Mouse (Mus musculus): ENCODE results near the gene Nkx2-2. TPM values are rescaled to one million over a fixed set of nuclear protein-coding genes. Genes with fewer than 3 reads are reported as not detected.
A peak's percentile ranks its signal among the peaks of the same experiment; 100 is the strongest.
"Not testable (repeated sequence)": the region's sequence is repeated elsewhere in the genome, so short reads cannot be mapped to it uniquely, and the experiment has no call there.

The Nkx2-2 gene
- total RNA-seq, 1 experiment from 2014 or later: not detected

DNA sequence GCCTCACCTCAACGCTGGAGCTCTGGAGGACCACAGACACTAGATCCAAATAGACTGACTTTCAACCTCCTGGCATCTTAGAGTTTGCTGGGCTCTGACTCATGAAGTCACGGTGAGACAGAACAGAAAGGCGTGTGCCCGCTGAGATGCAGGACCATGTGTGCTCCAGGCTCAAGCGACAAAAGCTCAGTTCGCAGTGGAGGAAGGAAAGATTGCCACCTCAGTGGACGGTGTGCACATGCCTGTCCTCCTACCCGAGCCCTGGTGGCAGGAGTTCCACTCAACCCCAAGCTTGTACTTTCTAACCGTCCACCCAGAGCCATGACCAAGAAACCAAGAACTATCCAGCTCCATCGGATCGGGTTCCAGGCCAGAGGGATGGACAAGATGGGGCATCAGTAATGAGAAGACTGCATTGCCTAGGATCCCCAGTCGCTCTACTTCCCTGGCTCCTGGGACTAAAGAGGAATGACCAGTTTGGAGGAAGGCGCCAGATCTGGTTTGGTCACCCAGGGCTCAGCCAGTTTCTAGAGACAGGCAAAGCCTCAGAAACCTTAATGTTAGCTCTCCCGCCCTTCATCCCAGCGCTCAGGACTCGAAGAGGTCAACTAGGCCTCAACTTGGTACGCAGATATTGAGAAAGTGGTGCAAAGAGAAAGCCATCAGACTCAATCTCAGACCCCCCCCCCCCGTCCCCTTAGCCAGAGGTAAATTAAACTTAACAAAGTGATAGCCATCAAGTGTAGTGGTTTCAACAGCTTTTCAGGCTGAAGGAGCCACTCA, 11.9 kb downstream of the Nkx2-2 start:
- ATAC-seq (replicated peaks; ENCODE audit: low read depth, poor library complexity, severe bottlenecking): no peak

DNA sequence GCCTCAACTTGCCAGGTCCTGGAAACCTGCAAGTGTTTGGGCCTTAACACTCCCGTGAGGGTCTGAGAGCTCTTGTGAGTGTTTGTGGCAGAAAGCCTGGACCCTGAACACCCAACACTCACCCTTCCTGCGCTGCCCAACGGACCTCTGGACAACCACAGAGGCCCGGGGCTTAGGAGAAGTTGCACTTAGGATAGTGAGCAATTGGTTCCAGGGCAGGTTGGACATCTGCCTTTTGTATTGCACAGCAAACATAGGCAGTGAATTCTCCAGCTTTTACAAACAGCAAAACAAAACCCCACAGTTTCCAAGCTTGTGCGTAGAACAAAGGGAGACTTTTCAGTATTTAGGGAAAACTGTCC, 12.8 kb downstream of the Nkx2-2 start:
- no peak for ATAC-seq (replicated peaks; ENCODE audit: low read depth, poor library complexity, severe bottlenecking)

DNA sequence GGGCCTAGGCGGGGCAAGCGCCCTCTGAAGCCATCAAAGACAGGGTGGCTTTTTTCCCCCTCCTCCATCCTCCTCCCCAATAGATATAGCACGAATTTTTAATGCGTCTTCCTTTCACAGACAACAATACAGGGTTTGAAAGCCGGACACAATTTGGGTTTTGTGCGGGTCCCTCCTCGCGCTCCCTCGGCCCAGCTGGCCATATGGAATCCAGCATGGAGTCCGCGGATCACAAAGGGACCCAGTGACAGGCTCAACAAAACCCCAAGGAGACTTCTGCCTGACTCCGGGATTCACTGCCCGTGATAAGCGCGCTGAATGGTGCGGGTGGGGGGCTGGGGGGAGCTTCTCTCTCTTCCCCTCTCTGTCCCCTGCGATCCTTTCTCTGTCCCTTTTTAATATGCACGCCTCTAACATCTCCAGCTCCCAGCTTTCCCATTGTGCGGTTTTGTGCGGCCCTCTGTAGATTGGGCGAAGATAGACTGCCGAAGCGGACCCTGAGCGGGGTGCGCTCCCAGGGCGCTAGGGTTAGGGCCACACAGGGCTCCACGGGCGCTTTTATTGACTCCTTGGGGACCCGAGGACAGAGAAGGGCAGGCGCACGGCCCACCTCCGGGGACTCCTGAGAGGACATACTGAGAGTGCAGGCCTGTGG, 13.3 kb downstream of the Nkx2-2 start:
- no peak for ATAC-seq (replicated peaks; ENCODE audit: low read depth, poor library complexity, severe bottlenecking)

DNA sequence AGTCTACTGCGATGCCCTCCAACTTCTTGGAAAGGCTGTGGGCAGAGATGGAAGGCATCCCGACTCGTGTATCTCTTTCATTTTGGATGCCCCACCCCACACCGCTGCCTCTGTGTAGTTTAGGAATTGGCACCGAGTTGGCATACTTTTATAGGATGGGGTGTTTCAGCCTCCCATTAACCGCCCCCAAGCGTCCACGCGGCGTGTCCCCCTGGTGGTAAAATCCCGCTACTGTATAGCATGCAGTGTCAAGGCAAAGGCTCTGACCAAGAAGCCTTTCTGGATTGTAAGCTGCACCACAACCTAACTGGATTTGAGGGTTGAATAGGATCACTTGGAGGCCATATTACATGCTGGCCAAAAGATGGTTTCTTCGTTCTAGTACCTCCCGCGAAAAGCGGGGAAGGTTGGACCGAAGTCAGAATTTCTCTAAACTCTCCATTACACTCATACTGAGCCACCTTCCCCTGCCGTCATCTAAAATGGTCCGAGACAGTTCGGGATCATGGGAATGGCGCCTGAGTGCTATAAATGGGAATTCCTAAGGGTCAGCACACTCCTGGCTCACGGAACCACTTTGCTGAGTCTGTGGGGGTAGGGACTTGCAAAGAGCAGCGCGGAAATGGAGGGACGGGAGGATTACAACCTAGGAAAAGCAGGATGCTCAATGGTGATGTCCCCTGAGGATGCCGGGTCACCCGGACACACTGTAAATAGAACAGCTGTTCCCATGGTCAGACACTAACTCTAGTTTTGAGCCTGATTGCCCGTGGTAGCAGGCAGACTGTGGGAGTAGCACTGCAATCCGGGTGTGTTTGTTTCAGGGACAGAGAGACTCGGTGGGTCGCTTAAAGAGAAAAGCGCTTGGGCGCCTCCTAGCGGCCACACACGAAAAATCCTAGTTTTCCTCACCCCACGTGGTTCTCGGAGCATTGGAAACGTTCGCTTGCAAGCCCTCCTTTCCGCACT, 15.7 kb downstream of the Nkx2-2 start:
- peak; percentile 81 for ATAC-seq (replicated peaks; ENCODE audit: low read depth, poor library complexity, severe bottlenecking)

DNA sequence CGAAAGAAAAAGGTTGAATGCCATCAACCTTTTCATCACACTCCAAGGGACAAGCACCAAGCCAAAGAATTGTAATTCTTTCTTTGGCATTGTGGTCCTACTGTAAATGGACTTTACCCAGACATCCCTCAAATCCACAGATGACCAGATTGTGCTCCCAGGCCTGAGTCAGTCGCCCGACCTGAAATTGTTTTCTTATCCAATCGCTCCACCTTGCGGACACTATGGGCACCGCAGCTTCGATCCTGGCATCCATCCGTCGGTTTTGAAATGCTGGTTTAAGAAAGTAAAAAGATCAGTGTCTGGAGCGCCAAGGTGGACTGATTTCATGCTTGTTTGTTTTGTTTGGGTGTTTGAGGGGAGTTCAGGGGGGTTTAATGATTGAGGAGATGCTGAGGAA, 16.4 kb downstream of the Nkx2-2 start:
- ATAC-seq (replicated peaks; ENCODE audit: low read depth, poor library complexity, severe bottlenecking): peak; percentile 81

DNA sequence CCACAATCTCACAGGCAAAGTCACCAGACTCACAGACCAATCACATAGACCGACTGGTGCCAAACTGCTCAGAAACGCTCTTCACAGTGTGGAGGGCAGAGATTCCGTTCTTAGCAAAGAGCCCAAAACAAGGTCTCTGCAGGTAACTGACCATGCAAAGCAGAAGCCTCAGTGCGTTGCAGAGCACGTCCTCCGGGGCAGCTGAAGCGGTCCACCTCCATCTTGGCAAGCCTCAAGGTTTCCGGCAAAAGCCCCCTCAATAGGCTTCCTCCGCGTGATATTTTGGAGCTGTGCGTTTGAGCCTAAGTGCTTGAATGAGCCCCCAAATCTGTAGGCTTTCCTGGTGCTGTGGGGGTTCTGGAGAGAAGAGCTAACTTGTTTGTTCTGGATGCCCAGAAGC, 18.7 kb downstream of the Nkx2-2 start:
- no peak for ATAC-seq (replicated peaks; ENCODE audit: low read depth, poor library complexity, severe bottlenecking)

DNA sequence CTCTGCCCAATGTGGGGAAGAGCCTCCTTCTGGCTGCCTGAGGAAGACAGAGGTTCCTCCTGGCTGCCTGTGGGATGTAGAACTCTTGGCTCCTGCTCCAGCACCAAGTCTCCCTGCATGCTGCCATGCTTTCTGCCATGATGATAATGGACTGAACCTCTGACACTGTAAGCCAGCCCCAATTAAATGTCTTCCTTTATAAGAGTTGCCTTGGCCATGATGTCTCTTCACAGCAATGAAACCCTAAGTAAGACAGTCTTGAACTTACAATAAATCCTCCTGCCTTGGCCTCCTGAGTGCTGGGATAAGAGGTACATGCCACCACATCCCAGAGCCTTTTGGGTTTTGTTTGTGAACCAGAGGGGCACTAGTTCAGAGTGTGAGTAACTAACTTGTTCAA, 20.3 kb downstream of the Nkx2-2 start:
- ATAC-seq (replicated peaks; ENCODE audit: low read depth, poor library complexity, severe bottlenecking): no peak

DNA sequence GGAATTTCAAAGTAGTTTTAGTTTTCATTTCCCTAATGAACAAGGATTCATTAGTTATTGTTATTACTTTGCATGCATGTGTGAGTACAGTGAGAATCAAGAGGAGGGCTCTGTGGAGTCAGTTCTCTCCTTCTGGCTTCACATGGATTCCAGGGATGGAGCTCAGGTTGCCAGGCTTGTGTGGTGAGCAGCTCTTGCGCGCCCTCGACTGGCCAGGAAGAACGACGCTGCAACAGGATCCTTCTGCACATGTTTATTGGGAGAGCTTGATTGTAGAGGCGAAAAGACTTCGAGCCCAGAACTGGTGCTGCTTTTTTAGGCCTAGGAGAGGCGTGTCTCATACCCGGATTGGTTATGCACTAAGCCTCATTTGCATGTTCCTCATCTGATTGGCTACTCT, 23.5 kb downstream of the Nkx2-2 start:
- ATAC-seq (replicated peaks; ENCODE audit: low read depth, poor library complexity, severe bottlenecking): not testable (repeated sequence)

DNA sequence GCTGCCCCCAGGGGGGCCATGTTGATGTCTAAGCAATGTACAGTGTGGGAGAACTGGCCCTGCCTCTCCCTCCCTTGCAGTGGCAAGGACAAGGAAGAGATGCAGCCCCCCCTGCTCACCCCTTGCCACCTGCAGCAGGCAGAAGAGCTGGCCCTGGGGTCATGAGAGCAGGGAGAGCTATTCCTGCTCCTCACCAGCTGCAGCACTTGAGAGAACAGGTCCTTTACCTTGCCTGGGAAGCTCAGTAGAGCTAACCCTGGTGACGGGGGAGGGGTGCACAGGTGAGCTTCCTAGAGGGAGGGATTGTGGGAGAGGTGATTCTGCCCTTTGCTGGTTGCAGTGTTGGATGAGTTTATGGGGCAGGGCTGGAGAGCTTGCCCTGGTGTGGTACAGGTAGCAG, 28.2 kb downstream of the Nkx2-2 start:
- no peak for ATAC-seq (replicated peaks; ENCODE audit: low read depth, poor library complexity, severe bottlenecking)

DNA sequence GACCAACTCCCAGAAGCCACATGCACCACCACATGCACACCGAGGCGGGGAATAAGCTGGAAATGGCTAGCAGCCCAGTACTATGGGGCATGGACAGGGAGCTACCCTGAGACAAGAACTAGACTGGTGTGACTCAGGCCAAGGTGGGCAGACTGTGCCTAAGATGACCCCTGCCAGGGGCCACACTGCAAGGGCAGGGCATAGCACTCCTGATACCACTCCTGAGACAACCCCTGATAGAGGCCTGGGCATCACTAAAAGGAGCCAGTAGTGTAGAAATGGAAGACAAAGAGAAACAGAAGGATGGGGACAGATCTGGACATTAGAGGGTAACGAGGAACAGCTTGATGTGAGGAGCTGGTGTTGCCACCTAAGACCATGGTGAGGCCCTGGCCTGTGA, 28.7 kb downstream of the Nkx2-2 start:
- no peak for ATAC-seq (replicated peaks; ENCODE audit: low read depth, poor library complexity, severe bottlenecking)

DNA sequence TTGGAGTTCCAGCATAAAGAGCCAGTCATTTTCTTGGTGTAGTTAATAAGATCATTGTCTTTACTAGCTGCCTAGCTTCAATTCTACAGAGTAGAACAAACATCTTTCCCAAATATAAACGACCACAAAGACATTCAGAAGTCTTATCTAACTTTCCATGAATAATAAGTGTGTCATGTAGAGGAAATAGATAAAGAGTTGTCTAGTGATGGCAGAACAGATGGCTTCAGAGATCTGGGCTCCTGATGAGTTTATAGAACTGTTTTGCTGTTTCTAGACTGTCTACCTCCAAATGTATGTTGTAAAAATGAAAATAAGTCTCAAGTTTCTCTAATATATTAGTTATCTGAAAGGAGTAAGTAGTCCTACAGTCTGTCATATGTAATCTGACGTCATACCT, 41.5 kb downstream of the Nkx2-2 start:
- no peak for ATAC-seq (replicated peaks; ENCODE audit: low read depth, poor library complexity, severe bottlenecking)

Other genes with a start within 250 kb of the Nkx2-2 start
- gene Xrn2, start 181.2 kb downstream of the Nkx2-2 start, total RNA-seq (2017): 202 and 227 TPM in 2 replicates
- not detected in 2 replicates for gene Nkx2-4, start 108.8 kb downstream of the Nkx2-2 start, total RNA-seq (2017)
- not detected in 2 replicates for gene Pax1, start 167.7 kb upstream of the Nkx2-2 start, total RNA-seq (2017)